Mouse (Mus musculus) hindbrain, embryonic 14.5 days (tissue): ENCODE data around the gene Kremen1. TPM values are rescaled to one million over a fixed set of nuclear protein-coding genes. Genes with fewer than 3 reads are reported as not detected.

Experiments
- ATAC-seq: fragments of 200-750 bp; cut with Nextera tagmentation; 2 replicates; pipeline ENCODE4 v1.8.0; 2017; ENCODE audit warnings: moderate number of reproducible peaks, mild to moderate bottlenecking, moderate TSS enrichment, moderate library complexity; ENCODE audit not compliant: low FRiP score
- DNase-seq: peaks from one replicate; pipeline ENCODE4 v3.0.0-alpha.2; 2015; ENCODE audit warnings: low spot score
- H3K27ac ChIP-seq: fragments of 300-500 bp; sonication (generic); 2 replicates; pipeline ENCODE4 v1.5.1; 2014; ENCODE audit warnings: mild to moderate bottlenecking, moderate library complexity
- H3K27me3 ChIP-seq: fragments of 300-500 bp; sonication (generic); 2 replicates; pipeline ENCODE4 v1.6.1; 2014; ENCODE audit warnings: mild to moderate bottlenecking, low read length, mixed read lengths; ENCODE audit not compliant: control insufficient read depth, insufficient read depth
- H3K36me3 ChIP-seq: fragments of 300-500 bp; sonication (generic); replicated peaks from 2 replicates; pipeline ENCODE4 v1.6.1; 2014; ENCODE audit not compliant: control insufficient read depth, insufficient read depth
- H3K4me1 ChIP-seq: fragments of 300-500 bp; sonication (generic); replicated peaks from 2 replicates; pipeline ENCODE4 v1.6.1; 2014; ENCODE audit warnings: antibody characterized with exemption, low read length, mixed read lengths; ENCODE audit not compliant: control insufficient read depth, insufficient read depth
- H3K4me2 ChIP-seq: fragments of 300-500 bp; sonication (generic); replicated peaks from 2 replicates; pipeline ENCODE4 v1.6.1; 2014; ENCODE audit warnings: mild to moderate bottlenecking, moderate library complexity
- H3K4me3 ChIP-seq: fragments of 300-500 bp; sonication (generic); replicated peaks from 2 replicates; pipeline ENCODE4 v1.5.1; 2014; ENCODE audit warnings: mild to moderate bottlenecking, low read length
- H3K9ac ChIP-seq: fragments of 300-500 bp; sonication (generic); 2 replicates; pipeline ENCODE4 v1.6.1; 2014
- H3K9me3 ChIP-seq: fragments of 300-500 bp; sonication (generic); 2 replicates; pipeline ENCODE4 v1.6.1; 2016; ENCODE audit warnings: low read length; ENCODE audit not compliant: control insufficient read depth
- WGBS: fragments of 180-500 bp; shearing (Covaris S2); extraction: QIAGEN DNeasy Blood & Tissue Kit; methylation state at CpG from one replicate; pipeline ENCODE4 v1.1.7; 2014; 5-methylcytosine and 5-hydroxymethylcytosine counted together
- polyA plus RNA-seq: library from polyadenylated mRNA; unstranded; fragments of >200 nt; fragmentation: Nextera tagmentation; extraction: Ambion mirVana; gene quantifications from 2 replicates; pipeline ENCODE4 v1.2.1, GENCODE M21; 2014

Gene Kremen1
- polyA plus RNA-seq, 1 experiment from 2014 or later = 5.7 TPM

DNA sequence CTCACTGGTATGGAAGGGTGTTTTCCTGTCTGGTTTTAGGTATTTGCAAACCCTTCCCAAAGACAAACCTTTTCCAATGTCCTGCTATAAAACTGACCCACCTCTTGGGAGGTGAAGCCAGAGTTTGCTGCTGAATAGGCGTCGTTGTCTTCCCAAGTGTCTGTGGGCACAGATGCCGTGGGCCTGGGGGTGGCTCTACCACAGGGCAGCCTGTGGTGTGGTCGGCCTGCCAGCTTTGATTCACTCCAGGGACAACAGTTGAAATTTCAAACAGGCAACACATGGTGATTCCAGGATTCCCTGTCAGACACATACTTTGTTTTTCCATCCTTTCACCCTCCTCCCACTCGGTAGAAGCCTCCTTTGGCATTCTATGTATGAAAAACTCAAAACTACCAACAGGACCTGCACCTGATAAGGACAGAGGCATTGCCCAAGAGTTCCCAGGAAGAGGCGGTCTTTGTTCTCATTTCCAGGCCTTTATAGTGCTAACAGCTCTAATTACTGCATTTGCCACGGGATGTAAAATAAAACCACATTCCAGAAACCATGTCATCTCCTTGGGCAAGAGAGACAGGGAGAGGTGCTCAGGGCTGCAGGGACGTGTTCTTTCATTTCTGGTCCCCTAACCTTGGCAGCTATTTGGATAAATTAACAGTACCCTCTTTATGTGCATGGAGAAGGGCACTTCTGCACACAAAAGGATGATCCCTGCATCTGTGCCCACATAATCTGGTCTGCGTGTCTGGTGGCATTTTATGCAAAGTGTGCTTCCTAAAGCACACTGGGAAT lies 10.1 kb upstream of the Kremen1 start:
- 46% methylated on average over 9 of the region's 9 CpGs for WGBS
- peak overlapping the region; percentile 70 for H3K27ac ChIP-seq
- H3K4me2 ChIP-seq = no peak overlapping the region
- no peaks in the 10 kb centered on the region for H3K27me3 ChIP-seq
- H3K9ac ChIP-seq = 0 out of 2 replicates have a peak overlapping the region, but pooled peaks have one; percentile 38
- ATAC-seq = no peak
- peaks cover 8% of the 10 kb centered on the region for H3K4me1 ChIP-seq
- no peaks in the 10 kb centered on the region for H3K36me3 ChIP-seq
- H3K9me3 ChIP-seq = no peaks in the 10 kb centered on the region
- H3K4me3 ChIP-seq = no peak overlapping the region
- DNase-seq = no peak

DNA sequence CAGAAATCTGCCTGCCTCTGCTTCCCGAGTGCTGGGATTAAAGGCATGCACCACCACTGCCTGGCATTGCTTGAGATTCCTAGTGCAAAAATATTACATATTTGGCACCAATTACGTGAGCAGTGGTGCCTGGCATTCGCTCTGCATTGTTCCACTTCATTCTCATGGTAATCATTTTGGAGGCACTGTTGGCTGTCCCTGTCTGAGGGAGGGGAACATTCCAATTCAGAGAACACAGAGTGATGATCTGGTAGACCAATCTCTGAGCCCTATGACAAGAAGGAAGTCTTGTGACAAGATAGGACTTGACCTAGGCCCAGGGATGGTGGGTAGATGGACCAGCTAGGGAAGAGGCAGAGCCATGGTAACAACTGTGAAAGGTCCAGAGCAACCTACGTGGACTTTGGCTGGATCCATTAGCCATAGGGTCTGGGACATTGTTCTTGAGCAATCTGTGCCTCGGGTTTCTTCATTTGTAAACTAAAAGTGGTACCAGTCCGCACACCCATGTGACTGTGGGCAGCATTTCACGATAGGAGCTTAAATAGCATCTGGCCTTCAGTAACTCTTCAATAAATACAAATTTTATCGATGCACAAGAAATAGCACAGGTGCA lies 8.6 kb upstream of the Kremen1 start:
- DNase-seq = no peak
- H3K27me3 ChIP-seq = no peaks in the 10 kb centered on the region
- ATAC-seq = no peak
- peaks cover 8% of the 10 kb centered on the region for H3K4me1 ChIP-seq
- no peak overlapping the region for H3K4me2 ChIP-seq
- no peak overlapping the region for H3K9ac ChIP-seq
- 83% methylated on average over 8 of the region's 8 CpGs for WGBS
- no peaks in the 10 kb centered on the region for H3K36me3 ChIP-seq
- H3K4me3 ChIP-seq = no peak overlapping the region
- H3K9me3 ChIP-seq = no peaks in the 10 kb centered on the region
- H3K27ac ChIP-seq = no peak overlapping the region

DNA sequence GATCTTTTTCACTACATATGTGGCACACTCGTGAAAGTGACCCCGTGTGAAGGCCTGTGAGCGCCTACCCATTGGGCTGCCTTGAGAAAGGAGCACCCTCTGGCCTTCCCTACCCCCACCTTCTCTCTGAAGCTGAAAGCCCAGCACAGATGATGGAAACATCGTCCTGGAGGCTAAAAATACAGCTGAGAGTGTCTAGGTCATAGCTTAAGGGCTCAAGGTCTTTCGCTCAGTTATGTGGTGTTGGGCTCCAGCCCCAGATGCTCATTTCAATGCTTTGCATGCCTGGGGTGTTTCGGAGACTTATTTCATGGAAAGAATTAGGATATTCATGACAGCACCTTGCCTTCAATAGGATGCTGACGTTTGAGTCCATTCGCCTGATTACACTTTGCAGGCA lies 4.4 kb upstream of the Kremen1 start:
- ATAC-seq = no peak
- Histone ChIP-seq H3K9ac (no peak overlapping the region), H3K4me1 (peaks cover 1% of the 10 kb centered on the region; the same call in 1 of the 2 replicates), H3K27me3 (no peaks in the 10 kb centered on the region), H3K27ac (no peak overlapping the region), H3K36me3 (no peaks in the 10 kb centered on the region), H3K4me3 (no peak overlapping the region), H3K4me2 (no peak overlapping the region), H3K9me3 (no peaks in the 10 kb centered on the region)
- no peak for DNase-seq
- WGBS = 80% methylated on average over 8 of the region's 8 CpGs

DNA sequence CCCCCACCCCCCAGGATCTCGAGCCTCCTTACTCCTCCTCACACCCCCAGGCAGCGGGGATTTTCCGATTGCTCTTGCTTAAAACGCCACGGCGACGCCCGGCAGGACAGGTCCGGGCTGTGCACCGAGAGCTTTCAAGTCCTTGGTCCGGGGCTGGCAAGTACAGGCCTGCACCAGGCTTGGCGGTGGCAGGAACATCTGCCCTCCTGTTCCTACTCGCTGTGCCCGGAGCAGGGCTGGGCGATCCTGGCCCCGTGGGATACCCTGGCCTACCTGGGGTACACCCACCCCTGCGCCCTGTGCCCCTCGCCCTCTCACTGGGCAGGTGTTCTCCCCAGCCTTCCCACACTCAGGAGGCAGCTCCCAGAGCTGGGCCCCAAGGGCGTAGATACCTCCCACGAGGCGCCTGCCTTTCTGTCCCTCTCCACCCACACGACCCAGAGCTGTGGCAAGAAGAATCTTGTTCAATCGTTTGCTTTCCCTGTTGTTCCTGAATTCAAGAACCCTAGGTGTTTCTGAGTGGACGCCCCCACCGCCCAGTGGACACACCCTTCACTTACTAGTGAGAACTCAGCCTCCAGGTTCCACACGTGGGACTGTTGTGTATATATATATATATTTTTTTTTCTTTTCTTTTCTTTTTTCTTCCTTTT lies 1.8 kb upstream of the Kremen1 start:
- no peak overlapping the region for H3K4me2 ChIP-seq
- H3K9me3 ChIP-seq = no peaks in the 10 kb centered on the region
- H3K4me1 ChIP-seq = peaks cover 6% of the 10 kb centered on the region; the same call in 1 of the 2 replicates
- no peak overlapping the region for H3K4me3 ChIP-seq
- ATAC-seq (no peak), DNase-seq (no peak)
- no peaks in the 10 kb centered on the region for H3K36me3 ChIP-seq
- no peaks in the 10 kb centered on the region for H3K27me3 ChIP-seq
- no peak overlapping the region for H3K9ac ChIP-seq
- no peak overlapping the region for H3K27ac ChIP-seq
- 61% methylated on average over 26 of the region's 26 CpGs for WGBS

DNA sequence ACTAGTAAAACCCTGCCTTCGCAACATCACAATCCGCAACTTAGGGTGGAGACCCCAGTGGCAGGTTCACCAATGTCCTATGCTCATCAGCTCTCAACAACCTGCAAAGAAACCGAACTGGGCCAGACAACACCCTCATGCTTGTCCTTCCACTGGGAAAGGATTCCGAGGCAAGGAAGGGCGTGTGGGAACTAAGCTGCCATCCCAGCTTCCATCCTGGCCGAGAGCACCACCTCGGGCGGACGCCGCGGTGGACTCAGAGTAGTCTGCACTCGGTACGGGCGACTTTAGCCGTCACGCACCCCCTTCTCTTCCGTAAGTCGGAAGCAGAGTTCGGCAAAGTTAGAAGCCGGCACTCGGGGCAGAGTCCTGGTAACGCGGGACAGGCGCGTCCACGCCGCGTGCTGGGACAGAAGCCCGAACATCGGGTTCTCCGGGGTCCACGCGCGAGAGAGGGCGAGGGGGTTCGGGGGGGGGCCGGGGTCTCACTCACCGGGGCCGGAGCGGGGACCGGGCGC lies 357 bp downstream of the Kremen1 start:
- WGBS = 1% methylated on average over 42 of the region's 42 CpGs
- Histone ChIP-seq H3K4me1 (peaks cover 15% of the 10 kb centered on the region), H3K27me3 (no peaks in the 10 kb centered on the region), H3K4me3 (peak overlapping the region; percentile 83), H3K36me3 (no peaks in the 10 kb centered on the region), H3K9ac (peak overlapping the region; percentile 71), H3K27ac (no peak overlapping the region), H3K9me3 (no peaks in the 10 kb centered on the region), H3K4me2 (peak overlapping the region; percentile 83)
- ATAC-seq (peak; percentile 49), DNase-seq (peak; percentile 48)

DNA sequence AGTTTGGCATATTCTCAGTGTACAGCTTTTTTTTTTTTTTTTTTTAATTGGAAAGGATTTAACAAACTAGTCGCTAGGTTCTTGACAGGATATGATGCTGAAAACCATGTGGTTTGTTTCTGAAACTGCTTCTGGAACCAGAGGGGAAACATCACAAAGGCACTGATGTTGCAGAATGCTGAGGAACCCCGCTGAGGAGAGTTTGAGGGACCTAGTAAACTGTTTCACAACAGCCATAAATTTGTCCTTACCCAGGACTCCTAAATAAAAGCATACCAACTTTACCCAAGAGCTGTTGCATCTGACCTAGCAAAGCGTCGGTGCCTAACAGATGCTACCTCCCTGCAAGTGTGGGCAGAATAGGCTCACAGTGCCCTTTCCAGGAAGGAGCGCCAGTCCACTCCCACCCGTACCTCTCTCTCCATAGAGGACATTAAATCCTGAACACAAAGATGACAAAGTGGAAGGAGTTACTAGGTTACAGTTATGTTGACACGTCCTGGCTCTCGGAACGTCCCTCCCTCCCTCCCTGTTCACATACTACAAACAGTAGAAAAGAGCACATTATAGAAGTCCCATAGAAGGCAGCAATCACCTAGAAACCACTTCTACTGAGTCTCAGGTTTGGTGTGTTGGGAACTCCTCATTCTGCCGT lies 1.3 kb downstream of the Kremen1 start:
- no peak overlapping the region for H3K9ac ChIP-seq
- H3K4me1 ChIP-seq = peaks cover 18% of the 10 kb centered on the region
- peak overlapping the region; percentile 83 for H3K4me2 ChIP-seq
- peak overlapping the region; percentile 83; the same call in 1 of the 2 replicates for H3K4me3 ChIP-seq
- H3K9me3 ChIP-seq = no peaks in the 10 kb centered on the region
- WGBS = 60% methylated on average over 10 of the region's 10 CpGs
- no peaks in the 10 kb centered on the region for H3K36me3 ChIP-seq
- DNase-seq (no peak), ATAC-seq (no peak)
- no peaks in the 10 kb centered on the region for H3K27me3 ChIP-seq
- H3K27ac ChIP-seq = no peak overlapping the region

DNA sequence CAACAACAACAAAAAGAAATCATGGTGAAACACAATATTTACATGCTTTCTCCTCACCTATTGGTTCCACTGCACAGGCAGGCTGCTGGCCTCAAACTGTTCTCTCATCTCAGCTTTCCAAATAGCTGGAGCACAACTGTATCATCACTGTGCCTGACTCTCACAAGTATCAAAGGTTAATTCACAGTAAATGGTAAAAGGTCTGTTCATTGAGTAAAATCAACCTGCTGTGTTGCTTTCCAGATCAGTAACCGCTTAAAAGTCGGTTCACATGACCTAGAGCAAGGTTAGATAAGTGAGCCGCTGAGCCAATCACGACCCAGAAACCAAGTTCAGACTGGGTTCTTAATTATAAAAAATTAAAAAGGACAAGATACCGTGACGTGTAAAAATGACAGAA lies 3.3 kb downstream of the Kremen1 start:
- no peak overlapping the region for H3K9ac ChIP-seq
- DNase-seq = no peak

DNA sequence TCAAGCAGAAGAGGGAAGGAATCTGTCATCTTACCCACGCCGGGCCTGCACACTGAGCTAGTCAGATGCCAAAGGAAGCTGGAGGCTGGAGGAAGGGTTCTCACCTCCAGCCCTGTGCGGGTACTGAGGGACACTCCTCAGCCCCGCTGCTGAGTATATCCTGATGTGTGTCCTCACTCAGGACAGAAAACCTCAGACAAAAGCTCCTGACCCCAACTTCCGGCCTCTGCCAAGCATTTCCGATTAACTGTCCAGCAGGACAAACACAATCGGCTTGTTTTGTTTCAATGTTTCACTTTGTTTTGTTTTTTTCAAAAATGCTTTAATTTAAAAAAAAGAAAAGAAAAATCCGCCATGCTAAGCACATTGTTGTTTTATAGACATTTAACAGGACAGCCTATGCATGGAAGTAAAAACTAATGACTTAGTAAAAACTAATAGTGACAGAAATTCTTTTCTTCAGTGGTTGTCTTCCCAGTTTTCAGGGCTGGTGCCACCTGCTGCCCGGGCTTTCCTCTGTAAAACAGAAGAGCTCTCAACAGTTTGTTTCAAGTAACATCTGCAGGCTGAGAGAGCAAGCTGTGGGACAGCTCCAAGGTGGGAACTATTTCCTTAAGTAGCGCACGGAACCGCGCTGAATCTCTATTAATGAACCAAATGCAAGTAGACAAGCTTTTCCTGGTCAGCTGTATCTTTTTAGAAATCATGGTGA lies 4.1 kb downstream of the Kremen1 start:
- H3K4me3 ChIP-seq = no peak overlapping the region
- no peaks in the 10 kb centered on the region for H3K9me3 ChIP-seq
- no peak for ATAC-seq
- H3K36me3 ChIP-seq = no peaks in the 10 kb centered on the region
- H3K4me2 ChIP-seq = no peak overlapping the region
- no peak overlapping the region for H3K27ac ChIP-seq
- DNase-seq = no peak
- H3K9ac ChIP-seq = no peak overlapping the region
- WGBS = 83% methylated on average over 13 of the region's 13 CpGs
- H3K4me1 ChIP-seq = peaks cover 18% of the 10 kb centered on the region
- H3K27me3 ChIP-seq = no peaks in the 10 kb centered on the region

More for the DNA sequence above, 3.3 kb downstream of the Kremen1 start:
- 95% methylated on average over 6 of the region's 6 CpGs for WGBS
- no peak overlapping the region for H3K4me3 ChIP-seq
- no peaks in the 10 kb centered on the region for H3K9me3 ChIP-seq
- peaks cover 18% of the 10 kb centered on the region for H3K4me1 ChIP-seq
- H3K27me3 ChIP-seq = no peaks in the 10 kb centered on the region
- no peaks in the 10 kb centered on the region for H3K36me3 ChIP-seq
- no peak overlapping the region for H3K27ac ChIP-seq
- no peak for ATAC-seq
- no peak overlapping the region for H3K4me2 ChIP-seq
